11 mouse cellular contexts compared by ENCODE assay signal in the genomic region with DNA sequence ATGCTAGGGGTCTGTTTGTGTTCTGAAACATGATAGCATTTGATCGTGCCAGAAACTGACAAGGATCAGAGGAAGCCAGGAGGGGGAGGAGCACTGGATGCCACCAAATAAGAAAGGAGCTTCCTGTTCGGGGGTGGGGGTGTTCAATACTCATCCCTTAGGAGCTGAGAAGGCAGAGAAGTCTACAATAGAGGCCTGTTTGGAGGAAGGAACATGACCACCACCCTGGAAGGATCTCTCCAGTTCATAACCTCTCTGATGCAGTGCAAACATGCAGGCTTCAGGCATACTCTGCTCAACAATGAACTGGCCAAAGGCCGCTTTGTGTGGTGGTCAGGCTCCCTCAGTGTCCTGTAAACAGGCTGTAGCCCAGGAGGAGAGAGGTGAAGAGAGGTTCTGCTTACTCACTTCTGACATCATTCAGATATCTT.
DNase-seq lines count a peak whose midpoint lies in the region; ATAC-seq lines count a peak whose summit lies in the region.
"Had no signal": no experiment of that assay in that cellular context is flagged by ENCODE, and none has a peak within 500 bp of the region (broad histone marks: within the 10 kb centered on the region; RNA-seq: fewer than 3 reads in every experiment).

No protein-coding gene starts in this region.

- no peak overlapping the region for H3K27ac ChIP-seq in intestine, embryonic 14.5 days (ENCODE audit: low read depth)
- H3K27ac ChIP-seq in neural tube, embryonic 12.5 days, result no peak overlapping the region
- H3K27ac ChIP-seq: hindbrain, embryonic 15.5 days; liver, embryonic 14.5 days had no signal

- peaks cover 12% of the 10 kb centered on the region for H3K4me1 ChIP-seq in intestine, embryonic 14.5 days (replicated peaks; ENCODE audit: control insufficient read depth, insufficient read depth, low read length)
- peaks cover 6% of the 10 kb centered on the region; the same call in 1 of the 2 replicates for H3K4me1 ChIP-seq in neural tube, embryonic 12.5 days

- H3K4me3 ChIP-seq in intestine, embryonic 14.5 days (ENCODE audit: low read depth, low read length), result no peak overlapping the region
- no peak overlapping the region for H3K4me3 ChIP-seq in neural tube, embryonic 12.5 days
- H3K4me3 ChIP-seq: hindbrain, embryonic 15.5 days had no signal

- H3K36me3 ChIP-seq in intestine, embryonic 14.5 days (ENCODE audit: control insufficient read depth, insufficient read depth, low read length), result no peaks in the 10 kb centered on the region
- H3K36me3 ChIP-seq in neural tube, embryonic 12.5 days, result no peaks in the 10 kb centered on the region
- H3K36me3 ChIP-seq: hindbrain, embryonic 15.5 days had no signal

- H3K9ac ChIP-seq in intestine, embryonic 14.5 days (ENCODE audit: low read length), result no peak overlapping the region
- no peak overlapping the region for H3K9ac ChIP-seq in neural tube, embryonic 12.5 days
- H3K9ac ChIP-seq: hindbrain, embryonic 15.5 days; liver, embryonic 14.5 days had no signal

- H3K27me3 ChIP-seq in intestine, embryonic 14.5 days (replicated peaks; ENCODE audit: control insufficient read depth, insufficient read depth, low read length), result no peaks in the 10 kb centered on the region
- no peaks in the 10 kb centered on the region for H3K27me3 ChIP-seq in neural tube, embryonic 12.5 days (replicated peaks)
- H3K27me3 ChIP-seq: hindbrain, embryonic 15.5 days had no signal

- no peaks in the 10 kb centered on the region for H3K9me3 ChIP-seq in intestine, embryonic 14.5 days (ENCODE audit: control insufficient read depth, low read length)
- H3K9me3 ChIP-seq in neural tube, embryonic 12.5 days, result no peaks in the 10 kb centered on the region
- H3K9me3 ChIP-seq: hindbrain, embryonic 15.5 days had no signal

- peak overlapping the region; percentile 36 for H3K4me2 ChIP-seq in intestine, embryonic 14.5 days (ENCODE audit: low read length)
- peak overlapping the region; percentile 29 for H3K4me2 ChIP-seq in neural tube, embryonic 12.5 days (replicated peaks)
- H3K4me2 ChIP-seq: hindbrain, embryonic 15.5 days had no signal

- peak; percentile 4 for DNase-seq in adrenal gland, adult 2 months
- no peak for DNase-seq in adrenal gland, adult 18-20 months (ENCODE audit: low spot score in 2 of 2)
- peak; percentile 8 for DNase-seq in kidney, postnatal 10 days
- no peak for DNase-seq in kidney, adult 18-20 months
- DNase-seq in intestine, embryonic 14.5 days (ENCODE audit: low spot score), result no peak
- DNase-seq in gastrocnemius, postnatal 25 days, result no peak
- no peak for DNase-seq in adipocyte (ENCODE audit: low spot score)
- DNase-seq: thymus, postnatal 14 days had no signal

- 0 out of 2 replicates have a peak, but pooled peaks have one; percentile 36 for ATAC-seq in intestine, embryonic 14.5 days (replicated peaks; ENCODE audit: low FRiP score, low TSS enrichment, low read depth)
- no peak for ATAC-seq in neural tube, embryonic 12.5 days (ENCODE audit: low FRiP score, low read depth)

- WGBS in intestine, embryonic 14.5 days, result 26% methylated on average over 3 of the region's 3 CpGs
- WGBS in neural tube, embryonic 12.5 days, result 39% methylated on average over 3 of the region's 3 CpGs

Comparison
In these comparisons a context has a peak if more than half of its experiments do, and no peak if none do; other contexts are left out.
1. DNase-seq: peak in adrenal gland, adult 2 months (single experiment) and kidney, postnatal 10 days (single experiment); none in adrenal gland, adult 18-20 months (0 of 2), kidney, adult 18-20 months (single experiment), intestine, embryonic 14.5 days (single experiment), gastrocnemius, postnatal 25 days (single experiment) and adipocyte (single experiment).